Mouse (Mus musculus): ENCODE measurements at regions not wholly inside any gene's neighbourhood (a gene's known extent, or its start where the extent isn't known, plus 50 kb on each side); places are given as distances from the start of the nearest gene placed in this dataset.

- TF ChIP-seq CTCF (IDR thresholded peaks at IDR 0.05) (no peak), EP300 (IDR thresholded peaks at IDR 0.05) (no peak)
Measured at GRCm38 (mm10) chr8:60736913-60737312, 104.3 kb downstream of the Mfap3l start.
